Mouse (Mus musculus): ENCODE measurements around the gene Kcmf1.

Gene Kcmf1

DNA sequence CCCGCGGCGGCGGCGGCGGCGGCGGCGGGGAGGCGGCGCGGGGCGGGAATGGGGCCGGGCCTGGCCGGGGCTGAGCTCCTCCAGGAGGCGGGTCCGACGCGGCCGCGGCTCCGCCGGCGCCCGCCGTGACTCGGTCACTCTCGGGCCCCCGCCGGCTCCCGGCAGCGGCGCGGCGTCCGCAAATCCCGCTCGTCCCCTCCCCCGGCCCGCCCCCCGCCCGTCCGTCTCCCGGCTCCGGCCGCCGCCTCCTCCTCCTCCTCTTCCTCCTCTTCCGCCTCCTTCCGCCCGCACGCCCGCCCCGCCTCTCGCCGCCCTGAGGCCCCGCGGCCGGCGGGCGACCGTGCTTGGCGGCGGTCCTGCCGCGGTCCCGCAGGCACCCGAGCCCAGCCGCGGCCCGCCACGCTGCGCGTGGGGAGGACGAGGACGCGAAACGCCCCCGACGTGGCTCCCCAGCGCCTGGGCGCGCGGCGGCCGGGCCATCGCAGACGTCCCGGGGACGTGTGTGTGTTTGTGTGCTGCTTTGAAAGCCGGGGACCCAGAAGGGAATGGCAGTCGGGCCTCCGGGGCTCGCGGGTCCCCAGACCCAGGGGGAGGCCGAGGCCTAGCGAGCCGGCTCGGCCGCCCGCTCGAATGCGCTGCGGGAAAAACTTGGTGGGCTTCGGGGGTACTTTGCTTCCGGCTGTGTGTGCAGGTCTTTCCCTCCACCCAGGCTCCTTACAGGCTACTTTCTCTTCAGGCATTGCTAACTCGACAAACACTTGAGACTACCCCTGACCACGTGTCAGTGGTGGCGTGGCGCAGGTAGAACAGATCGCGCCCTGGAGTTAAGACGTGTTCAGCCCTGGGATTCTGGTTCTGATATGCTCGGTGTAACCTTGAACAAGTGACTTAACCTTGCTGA lies at the start of gene Kcmf1:
TSS of gene Kcmf1 (minus strand) at position 199 of the 901 bp plus-strand sequence.
- DNase-seq = peak; percentile 82 to 94

- no peak for DNase-seq
Measured at GRCm38 (mm10) chr6:72949161-72949756, 49.5 kb upstream of the Kcmf1 start.

- DNase-seq = no peak
Measured at GRCm38 (mm10) chr6:72948392-72948791, 48.6 kb upstream of the Kcmf1 start.

- DNase-seq = peak; percentile 45 to 46
Measured at GRCm38 (mm10) chr6:72947960-72948359, 48.2 kb upstream of the Kcmf1 start.

DNA sequence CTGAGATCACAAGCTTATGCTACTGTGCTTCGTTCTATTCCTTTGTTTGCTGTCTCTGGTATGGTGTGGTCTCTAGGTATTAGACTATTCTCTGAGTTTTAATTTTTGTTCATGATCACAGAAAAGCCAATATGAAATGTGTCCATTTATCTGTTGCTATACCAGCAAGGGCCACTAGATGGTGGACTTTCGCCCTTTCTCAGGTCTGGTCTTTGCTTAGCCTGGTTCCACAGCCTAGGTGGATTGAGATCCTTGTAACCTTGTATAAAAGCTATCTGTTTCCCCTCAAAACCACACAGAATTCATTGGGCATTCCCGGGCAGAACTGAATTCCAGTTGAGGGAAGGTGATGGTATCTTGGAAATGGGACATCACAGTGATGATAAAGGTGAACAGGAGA lies 40.7 kb upstream of the Kcmf1 start:
- DNase-seq = peak; percentile 49 to 84

GRCm38 (mm10) chr6:72937859-72938258 lies 38.1 kb upstream of the Kcmf1 start:
- no peak for DNase-seq

- DNase-seq = no peak
Measured at GRCm38 (mm10) chr6:72937430-72937829, 37.7 kb upstream of the Kcmf1 start.

- no peak for DNase-seq
Measured at GRCm38 (mm10) chr6:72932955-72933354, 33.2 kb upstream of the Kcmf1 start.

- DNase-seq = no peak
Measured at GRCm38 (mm10) chr6:72931533-72931932, 31.8 kb upstream of the Kcmf1 start.

- DNase-seq = no peak
Measured at GRCm38 (mm10) chr6:72929795-72930398, 30.1 kb upstream of the Kcmf1 start.

GRCm38 (mm10) chr6:72926755-72927482 lies 27.1 kb upstream of the Kcmf1 start:
- DNase-seq = peak; percentile 42 to 71

DNA sequence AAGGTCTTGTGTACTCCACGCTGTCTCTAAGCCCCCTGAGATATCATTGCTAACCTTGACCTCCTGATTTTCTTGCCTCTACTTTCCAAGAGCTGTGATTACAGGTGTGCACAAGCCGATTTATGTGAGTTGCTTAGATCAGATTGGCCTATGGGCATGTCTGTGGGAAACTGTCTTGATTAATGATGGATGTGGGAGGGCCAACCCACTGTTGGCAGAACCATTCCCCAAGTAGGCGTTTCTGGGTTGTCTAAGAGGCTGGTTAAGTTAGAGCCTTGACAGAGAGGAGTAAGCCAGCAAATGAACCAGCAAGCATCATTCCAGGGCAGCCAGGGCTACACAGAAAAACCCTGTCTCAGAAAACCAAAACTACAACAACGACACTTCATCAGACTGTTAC lies 26.3 kb upstream of the Kcmf1 start:
- DNase-seq = no peak

DNA sequence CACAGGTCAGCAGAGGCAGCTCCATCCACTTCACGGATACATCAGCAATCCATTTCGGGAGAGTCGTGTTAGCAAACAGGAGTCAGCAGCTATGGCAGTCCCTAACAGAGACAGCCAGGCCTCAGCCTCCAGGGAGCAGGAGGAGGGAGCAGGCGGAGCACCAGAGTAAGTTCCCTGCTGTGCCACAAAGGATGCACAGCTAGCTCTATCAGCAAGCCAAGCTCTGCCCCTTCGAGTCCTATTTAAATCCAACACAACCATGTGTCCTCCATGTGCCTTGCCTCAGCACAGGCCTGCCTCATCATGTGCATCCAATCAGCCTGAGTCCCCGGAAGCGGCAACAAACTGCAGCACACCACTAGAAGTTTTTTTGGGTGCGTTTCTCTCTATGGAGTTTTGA lies 23.6 kb upstream of the Kcmf1 start:
- DNase-seq = no peak

DNA sequence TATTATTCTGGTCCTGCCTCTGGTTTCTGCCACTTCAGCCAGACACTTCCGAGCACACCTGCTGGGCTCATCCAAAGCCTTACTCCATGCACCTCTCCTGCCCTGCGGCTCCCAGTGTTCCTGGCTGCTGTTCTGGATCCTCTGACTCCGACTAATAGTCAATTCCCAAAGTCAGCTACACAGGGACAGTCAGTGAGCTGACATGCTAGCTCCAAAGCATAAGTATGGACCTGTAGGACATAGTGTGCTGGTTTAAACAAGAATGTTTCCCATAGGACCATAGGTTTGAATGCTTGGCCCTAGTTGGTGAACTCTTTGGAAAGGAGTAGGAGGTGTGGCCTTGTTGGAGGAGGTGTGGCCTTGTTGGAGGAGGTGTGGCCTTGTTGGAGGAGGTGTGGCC lies 21.3 kb upstream of the Kcmf1 start:
- no peak for DNase-seq

DNA sequence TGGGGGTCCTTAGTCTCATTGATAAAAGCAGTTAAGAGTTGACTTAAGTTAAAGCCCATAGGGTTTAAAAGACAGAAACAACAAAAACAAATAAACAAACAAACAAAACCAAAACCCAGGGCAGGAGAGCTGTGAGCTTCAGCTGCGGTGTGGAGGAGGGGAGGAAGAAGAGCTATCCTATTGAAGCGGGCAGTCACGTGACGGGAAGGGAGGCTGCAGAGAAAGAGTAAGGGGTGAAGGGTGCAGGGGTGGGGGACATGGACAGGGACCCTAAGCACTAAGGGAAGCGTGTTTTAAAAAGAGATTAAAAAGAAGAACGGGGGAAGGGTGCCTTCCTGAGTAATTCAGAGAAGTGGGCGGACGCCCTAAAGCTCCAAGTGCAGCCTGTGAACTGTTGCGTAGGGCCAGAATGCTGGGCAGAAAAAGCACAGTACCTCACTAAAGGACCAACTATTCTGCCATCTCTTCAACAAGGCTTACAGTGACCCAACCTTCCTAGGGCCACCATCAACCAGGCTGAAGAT lies 18.8 kb upstream of the Kcmf1 start:
- DNase-seq = no peak

DNA sequence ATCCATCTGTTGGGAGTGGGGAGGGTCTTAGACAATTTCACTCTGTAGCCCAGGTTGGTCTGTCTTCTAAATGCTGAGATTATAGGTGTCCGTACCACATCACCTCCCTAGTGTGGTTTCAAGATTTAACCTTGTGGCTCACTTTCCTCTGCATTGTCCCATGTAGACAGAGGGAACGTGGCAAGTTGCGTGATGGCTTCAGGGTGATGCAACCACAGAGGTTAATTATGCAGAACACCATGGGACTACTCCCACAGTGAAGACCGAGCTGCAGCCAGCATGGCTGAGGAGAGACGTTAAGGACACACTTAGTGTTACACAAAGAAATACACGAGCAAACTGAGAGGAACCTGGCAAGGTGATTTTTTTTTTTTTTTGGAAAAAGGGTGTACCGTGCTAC lies 16.6 kb upstream of the Kcmf1 start:
- DNase-seq = no peak

DNA sequence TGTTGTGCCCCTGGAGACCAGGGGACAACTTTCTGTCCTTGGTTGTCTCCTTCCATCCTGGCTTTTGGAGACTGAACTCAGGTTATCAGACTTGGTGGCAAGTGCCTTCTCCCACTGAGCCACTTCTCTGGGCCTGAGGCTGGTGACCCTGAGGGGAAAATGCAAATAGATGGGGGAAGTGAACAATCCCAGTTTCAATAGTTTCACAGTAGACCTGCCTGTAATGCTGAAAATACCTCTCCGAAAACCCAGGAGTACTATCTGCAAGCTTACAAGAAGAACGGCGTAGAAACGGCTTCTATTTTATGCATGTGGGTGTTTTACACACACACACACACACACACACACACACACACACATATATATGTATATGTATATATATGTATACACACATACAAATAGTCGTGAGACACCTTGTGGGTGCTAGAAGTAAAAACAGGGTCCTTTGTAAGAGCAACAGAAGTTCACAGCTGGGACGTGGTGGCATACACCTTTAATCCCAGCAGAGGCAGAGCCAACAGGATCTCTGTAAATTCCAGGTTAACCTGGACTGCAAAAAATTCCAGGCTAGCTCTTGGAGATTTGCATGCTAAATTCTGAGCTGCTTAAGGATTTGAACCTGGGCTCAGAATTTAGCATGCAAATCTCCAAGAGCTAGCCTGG lies 14.4 kb upstream of the Kcmf1 start:
- no peak for DNase-seq

- DNase-seq = no peak
Measured at GRCm38 (mm10) chr6:72911261-72911660, 11.5 kb upstream of the Kcmf1 start.

- DNase-seq = no peak
Measured at GRCm38 (mm10) chr6:72902254-72902990, 2.6 kb upstream of the Kcmf1 start.

DNA sequence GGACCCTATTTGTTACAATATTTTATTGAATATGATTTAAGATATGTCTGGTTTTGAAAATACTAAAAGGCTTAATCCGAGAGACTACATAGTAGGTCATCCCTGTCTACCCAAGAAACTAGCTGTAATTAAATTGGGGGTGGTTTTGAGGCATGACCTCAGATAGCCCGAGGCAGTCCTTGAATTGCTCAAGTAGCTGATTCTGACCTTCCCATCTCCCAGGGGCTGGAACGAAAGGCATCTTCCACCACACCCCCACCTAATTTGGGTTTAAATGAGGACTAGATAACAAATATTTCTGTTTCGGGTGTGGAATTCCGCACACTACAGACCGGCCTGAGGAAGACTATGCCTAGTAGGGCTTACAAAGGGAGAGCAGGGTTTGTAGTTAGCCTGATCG lies 1.2 kb upstream of the Kcmf1 start:
- no peak for DNase-seq

- peak in 1 of 2 experiments; percentile 71 for DNase-seq
Measured at GRCm38 (mm10) chr6:72899201-72899780, 488 bp downstream of the Kcmf1 start.

All from kidney, postnatal 25 days (tissue).